Mouse (Mus musculus) retina, postnatal 7 days (tissue): ENCODE data around the gene Dclk3.

Experiments
- DNase-seq: peaks from one replicate; pipeline ENCODE4 v3.0.0-alpha.2; 2012; ENCODE audit warnings: low read depth, low spot score

Gene Dclk3

DNA sequence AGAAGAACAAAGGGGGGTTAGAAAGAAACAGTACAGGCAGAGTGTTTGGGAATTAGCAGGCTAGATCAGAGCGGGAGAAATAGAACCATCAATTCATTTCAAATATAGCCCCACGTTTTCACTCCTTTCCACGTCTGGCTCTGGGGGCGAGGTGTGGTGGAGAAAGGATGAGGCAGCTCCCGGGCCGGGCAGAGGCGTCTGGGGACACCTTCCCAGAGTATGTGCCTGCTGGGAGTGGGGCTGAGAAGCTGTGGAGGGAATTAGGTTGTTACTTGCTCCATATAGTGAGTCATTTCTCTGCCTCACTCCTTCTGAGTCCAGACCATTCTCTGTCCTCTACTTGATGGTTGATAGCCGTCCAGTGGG, 938 bp downstream of the Dclk3 start:
- DNase-seq = no peak

DNA sequence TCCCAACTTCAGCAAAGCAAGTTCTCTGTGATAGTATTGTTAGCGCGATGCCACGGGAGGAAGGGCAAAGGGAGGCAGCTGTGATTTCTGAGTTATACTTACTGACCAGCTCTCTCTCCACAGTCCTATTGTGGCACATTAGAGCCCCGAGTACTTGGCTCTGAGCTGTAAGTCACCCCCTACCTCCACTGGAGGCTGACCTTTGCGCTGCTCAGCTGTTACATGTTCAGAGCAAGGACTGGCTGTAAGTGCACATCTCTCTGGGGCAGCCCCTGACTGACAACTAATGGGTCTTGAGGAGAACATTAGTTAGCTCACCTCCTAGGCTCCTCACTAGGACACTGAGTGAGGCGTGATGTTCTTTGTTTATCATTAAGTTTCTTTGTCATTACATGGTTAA, 1.6 kb downstream of the Dclk3 start:
- DNase-seq = no peak

DNA sequence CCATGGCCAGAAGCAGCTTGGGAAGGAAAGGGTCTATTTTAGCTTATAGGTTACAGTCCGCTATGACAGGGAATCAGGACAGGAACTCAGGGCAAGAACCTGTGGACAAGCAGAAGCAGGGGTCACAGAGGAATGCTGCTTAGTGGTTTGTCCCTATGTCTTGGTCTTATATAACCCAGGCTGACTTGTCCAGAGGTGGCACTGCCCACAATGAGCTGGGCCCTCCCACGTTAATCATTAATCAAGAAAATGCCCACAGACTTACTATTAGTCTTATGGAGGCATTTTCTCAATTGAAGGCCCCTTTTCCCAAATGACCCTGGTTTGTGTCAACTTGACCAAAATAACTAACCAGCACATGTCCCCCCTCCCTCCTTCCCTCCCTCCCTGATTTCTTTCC, 2.3 kb downstream of the Dclk3 start:
- no peak for DNase-seq

DNA sequence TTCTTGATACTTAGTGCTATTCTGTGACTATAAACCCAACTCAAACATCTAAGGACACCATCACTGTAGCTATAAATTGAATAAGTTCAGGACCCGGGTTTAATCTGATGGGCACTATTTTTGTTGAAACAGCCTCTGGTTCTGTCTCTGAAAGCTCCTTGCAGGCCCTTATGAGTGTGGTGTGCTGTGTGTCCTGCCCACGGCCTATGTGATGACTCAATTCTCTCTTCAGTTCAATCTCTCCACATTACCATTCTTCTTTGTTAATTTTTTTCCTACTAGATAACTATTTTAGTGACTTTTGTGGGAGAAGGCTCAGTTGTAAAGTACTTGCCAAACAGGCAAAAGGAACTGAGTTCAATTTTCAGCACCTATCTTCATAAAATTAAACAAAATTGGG, 7.3 kb downstream of the Dclk3 start:
- DNase-seq = no peak

DNA sequence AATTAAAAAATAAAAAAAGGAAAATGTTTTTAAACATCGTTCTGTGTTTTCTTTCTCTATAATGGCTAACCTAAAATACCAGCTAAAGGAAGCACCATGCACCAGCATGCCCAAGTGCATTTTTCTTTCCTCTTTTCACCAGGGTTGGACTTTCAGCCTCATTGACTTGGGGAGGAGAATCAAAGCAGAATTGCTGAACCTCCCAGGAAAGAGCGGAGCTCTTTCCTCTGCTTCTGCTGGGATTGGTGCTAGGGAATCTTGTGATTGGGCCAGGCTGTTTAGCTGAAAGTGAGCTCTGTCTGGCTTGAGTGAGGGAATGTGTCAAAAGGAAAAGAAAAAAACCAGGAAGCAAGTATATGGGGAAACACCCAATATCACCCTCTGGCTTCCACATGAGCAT, 10.1 kb downstream of the Dclk3 start:
- DNase-seq = no peak

DNA sequence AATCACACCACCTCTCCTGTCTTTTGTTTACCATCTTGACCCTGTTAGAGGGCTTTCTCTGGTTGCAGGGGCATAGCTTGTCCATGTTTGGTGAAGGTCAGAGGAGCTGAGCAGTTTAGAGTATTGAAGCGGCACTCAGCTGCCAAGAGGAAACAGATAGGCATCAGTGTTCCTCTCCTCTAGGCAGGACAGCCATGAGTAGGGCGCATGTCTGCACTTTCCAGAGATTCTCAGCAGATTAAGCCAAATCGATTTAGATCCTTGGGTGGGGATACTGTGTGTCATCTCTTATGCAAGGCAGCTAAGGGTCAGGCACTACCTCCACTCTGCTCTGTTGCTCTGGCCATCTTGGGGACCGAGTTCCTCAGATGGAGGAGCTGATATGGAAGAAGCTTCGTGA, 11.0 kb downstream of the Dclk3 start:
- DNase-seq = no peak

DNA sequence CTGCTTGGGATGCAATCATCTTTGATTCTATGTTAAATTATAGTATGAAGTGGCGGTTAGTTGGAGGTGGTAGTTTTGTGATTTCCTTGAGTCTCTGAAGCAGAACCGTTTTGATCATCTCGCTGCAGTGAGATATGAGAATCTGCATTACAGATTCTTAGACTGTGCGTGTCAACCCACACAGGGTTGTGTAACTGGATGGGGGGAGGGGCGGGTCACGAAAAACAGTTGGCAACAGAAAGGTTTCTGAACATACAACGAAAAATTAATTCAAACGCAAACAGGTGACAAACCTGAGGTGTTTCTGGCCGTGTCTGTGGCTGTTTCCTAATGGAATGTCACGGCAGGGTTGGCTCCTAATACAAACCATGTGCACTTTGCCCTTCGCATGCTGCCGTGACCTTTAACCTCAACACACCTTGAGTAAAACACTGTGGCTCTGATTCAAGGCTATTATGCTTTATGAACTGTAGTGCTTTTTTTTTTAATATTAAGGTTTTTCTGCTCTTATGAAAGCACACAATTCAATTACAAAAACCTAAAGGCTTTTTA, 12.0 kb downstream of the Dclk3 start:
- no peak for DNase-seq

DNA sequence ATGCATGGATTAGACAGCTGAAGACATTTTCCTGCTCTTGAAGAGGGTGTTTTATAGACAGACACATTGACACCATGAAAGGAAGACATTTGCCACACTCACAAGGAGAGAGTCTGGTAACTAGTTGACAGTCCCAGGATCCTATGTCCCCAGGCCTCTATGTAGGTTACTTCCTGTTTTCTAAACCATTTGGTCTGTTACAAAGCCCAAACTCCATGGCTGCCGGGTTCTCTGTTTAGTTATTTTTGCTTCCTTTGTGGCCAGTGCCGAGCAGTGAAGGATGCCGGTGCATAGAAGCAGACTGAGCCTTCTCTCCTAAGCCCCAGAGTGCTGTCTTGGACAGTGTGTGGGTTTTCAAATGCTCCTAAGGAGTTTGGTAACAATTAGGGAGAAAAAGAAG, 15.0 kb downstream of the Dclk3 start:
- DNase-seq = no peak

DNA sequence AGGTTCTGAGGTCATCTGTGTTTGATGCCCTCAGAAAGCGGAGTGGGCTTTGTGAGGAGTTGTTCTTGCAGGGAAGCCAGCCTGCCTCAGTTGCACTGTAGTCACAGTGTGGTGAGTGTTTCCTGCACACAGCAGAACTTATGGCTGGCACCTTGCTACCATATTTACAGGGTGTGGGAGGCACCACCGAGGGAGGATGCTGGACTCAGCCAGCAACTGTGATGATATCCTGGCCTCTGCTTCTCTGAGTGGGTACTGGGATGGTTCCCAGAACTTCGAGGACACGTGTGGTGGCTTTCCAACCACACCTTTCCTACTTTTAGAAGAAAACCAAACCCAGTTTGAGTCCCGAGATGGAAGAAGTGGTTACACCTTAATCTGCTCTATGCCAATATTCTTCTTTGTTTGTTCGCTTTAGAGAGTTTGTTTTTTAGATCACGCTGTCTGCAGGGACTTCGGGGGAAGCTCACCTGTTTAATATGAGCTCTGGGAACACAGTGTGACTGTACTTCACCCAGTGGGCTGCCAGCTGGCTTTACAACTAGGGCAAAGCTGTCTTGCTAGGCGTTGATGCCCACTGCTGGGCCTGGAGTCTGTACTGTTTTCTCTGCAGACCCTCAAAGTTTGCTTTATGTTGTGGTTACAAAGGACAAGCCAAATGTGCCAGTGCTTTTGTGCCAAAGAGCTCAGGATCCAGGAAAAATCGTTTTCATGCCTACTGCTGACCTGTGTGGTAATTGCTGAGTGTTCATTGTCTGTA, 18.5 kb downstream of the Dclk3 start:
- no peak for DNase-seq

DNA sequence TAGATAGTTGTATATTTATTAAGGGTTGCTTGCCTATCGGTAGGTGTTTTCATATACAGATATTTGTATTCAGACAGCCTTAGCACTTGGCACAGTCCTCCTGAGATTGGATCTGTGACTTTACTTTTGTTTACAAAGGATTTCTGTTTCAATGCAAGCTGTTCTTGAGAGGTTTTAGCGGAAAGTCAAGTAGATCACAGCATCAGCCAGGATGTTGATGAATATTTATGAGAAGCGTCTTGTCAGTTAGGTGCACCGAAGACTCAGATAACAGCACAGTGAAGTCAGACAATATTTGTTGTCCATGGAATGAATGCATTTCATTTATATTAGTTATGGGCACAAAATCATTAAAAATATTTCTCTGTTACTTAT, 19.0 kb downstream of the Dclk3 start:
- DNase-seq = no peak

DNA sequence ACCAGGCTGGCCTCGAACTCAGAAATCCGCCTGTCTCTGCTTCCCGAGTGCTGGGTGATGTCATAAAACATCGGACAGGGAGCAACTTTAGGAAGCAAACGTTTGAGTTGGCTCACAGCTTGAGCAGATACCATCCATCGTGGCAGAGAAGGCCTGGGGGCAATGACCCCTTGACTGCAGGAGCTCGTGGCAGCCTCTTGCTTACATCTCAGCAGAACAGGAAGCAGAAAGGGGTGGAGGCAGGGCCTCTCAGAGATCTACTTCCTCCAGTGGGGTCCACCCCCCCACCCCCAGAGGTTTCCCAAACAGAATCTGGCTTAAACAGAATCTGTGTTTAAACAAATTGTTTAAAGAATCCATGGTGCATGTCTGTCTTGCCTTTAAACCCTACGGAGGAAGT, 20.6 kb downstream of the Dclk3 start:
- no peak for DNase-seq

DNA sequence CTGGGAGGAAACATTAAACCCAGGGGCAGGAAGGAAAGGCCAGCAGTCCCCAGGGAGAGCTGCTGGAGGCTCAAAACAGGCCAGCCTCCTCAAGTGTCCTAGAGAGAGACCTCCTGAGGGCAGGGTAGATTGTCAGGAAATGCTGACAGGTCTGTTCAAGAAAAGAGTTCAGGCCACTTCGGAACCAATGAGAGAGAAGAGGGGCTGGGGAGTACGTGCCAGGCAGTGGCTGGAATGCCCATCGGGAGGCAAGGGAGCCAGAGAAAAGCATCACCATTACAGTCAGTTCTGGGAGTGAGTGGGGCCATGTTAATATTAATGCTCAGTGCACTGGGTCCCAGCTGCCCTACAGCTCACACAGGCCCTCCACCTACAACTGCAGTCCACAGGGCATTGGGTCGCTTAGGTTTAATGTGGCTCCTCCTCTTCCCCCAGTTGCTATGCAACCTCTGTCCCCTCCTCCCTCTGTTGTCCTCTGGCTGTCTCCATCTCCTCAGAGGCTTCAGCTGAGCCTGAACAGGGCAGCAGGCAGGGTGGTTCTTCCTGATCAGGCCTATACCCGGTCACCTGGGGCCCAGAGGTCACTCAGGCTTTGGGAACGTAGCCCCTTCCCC, 21.4 kb downstream of the Dclk3 start:
- no peak for DNase-seq

DNA sequence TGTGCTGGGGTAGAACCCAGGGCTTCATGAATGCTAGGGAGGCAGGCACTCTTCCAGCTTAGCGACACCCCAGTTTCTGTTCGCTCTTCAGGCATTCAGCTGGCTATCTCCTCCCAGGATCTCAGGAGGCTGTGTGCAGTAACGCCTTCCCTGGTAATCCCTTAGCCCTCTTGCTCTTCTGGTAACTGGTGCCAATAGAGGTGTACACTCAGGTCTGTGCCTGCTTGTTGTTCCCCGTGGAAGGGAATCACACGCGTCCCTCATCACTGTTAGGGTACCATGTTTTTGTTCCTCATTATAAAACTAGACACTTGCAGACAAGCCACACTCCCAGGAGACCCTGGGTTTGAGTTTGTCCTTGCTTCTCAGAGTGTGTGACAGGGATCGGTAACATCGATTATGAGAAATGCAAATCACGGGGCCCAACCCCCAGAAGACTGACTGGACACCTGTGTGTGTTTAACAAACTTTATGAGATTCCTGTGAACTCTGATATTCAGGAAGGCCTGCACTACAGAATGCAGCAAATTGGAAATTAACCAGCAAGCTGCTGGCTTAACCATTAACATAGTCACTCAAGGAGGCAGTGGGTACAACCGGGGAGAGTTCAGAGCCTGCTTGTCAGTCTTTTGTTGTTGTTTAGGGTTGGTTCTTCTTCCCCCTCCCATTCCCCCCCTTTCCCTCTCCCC, 22.7 kb downstream of the Dclk3 start:
- no peak for DNase-seq

DNA sequence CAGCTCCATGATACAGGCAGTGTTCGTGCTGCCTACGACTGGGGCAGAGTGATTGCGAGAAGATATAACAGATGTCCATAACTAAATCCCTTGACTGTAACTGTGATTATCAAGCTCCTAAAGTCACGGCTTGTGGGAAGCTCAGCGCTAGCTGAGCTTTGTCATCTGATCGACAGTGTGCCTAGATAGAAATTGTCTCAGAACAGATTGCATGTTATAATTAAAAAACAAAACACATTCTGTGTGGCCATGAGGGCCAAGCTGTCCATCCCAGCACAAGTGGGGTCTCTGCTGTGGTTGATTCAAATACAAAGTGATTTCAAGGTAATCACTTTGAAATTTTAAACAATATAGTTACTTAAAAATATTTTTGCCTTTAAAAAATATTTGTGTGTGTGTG, 26.8 kb downstream of the Dclk3 start:
- no peak for DNase-seq

DNA sequence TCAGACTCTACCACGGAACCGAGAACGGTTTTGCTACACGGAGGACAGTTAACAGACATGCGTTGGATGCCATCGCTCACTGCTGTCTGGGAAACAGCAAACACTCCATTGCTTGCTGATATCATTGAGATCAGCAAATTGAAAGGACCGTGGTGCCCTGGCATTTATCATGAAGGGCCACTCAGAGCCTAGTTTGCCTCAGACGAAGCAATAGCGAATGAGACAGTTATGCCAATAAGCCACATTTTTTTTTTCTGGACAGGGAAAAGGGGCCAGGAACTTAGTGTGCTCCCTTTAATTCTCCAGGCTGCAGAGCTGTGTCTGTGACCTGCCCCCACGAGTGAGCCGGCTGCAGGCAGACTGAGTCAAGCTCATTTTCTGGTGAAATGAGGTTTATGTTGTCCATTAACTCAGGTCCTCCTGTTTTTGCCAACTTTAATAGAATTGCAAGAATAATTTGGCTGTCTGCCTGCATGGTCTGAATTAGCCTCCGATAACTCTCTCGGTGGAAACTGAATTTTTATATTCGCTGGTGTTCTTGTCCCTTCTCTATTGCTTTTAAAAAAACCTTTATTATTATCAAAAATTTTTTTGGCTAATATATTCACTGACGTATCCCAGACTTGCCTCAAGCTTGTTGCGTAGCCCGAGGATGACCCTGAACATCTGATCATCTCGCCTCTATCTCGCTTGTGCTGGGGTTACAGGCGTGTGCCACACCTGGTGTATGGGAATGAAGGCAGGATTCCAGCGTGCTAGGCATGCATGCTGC, 35.0 kb downstream of the Dclk3 start:
- DNase-seq = no peak

DNA sequence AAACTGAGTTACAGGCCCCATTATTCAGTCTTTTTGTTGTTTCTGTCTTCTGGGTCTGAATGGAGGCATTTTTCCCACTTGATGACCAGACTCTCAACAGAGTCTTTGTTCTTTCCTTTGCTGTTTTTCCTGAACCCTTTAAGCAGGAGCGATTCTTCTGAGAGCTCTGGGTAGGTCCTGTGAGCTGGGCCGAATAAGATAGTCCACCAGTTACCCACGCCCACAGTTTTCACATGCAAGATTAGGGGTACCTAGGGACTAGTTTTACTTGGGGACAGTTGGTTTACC, 35.5 kb downstream of the Dclk3 start:
- DNase-seq = no peak

DNA sequence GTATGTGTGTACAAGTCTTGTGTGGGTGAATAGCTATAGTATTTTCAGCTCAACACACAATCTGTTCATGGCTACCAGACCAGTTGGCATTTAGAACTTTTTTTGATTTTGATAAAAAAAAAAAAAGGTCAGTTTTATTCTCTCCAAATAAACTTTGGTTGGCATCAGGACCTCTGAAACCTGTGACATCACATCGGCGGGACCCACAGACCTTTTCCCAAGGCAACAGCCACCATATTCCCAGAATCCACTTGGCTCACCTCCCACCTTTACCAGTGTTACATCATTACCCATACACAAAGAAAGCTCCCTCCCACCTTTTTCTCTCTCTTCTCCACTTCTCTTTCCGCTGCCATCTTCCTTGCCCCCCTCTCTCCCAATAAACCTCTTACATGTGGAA, 36.4 kb downstream of the Dclk3 start:
- no peak for DNase-seq

DNA sequence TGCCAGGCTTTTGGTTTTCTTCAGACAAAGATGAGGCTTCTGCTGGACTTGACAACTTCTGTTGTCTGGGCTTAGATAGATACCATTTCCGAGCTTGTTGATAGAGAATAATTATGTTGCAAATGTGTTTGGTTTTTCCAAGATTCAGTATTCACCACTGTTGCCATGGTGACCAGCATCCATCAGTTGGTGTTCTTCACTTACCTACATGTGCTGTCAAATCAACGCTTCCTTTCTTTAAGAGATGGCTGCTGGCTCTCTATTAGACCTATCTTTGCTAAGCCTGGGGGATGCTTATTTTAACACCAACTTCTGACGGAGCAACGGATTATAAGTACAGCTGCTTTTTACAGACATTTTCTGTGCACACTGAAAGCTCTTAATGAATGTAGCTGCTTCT, 37.1 kb downstream of the Dclk3 start:
- DNase-seq = no peak

DNA sequence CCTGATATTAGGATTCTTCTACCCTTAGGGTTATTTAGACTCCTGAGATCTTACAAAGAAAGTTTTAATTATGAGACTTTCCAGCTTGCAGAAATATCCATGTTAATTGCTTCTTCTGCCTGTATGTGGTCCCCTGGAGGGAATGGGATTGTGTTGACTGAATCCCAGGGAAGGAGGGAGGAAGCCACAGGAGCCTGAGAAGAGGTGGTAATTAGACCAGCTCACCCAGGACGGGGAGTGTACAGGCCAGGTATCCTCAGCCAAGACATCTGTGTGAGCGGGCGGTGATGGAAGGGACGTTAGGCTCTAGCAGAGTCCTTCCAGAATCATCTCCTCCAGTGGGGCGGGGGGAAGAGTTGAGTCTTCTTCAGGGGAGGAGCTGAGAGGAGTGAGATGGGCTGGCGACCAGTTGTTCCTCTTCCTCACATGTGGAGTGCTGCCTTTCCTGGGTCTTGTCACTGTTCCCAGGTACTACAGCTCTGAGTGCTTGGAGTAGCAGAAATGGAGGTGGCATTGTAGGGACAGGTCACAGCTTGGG, 37.7 kb downstream of the Dclk3 start:
- no peak for DNase-seq

DNA sequence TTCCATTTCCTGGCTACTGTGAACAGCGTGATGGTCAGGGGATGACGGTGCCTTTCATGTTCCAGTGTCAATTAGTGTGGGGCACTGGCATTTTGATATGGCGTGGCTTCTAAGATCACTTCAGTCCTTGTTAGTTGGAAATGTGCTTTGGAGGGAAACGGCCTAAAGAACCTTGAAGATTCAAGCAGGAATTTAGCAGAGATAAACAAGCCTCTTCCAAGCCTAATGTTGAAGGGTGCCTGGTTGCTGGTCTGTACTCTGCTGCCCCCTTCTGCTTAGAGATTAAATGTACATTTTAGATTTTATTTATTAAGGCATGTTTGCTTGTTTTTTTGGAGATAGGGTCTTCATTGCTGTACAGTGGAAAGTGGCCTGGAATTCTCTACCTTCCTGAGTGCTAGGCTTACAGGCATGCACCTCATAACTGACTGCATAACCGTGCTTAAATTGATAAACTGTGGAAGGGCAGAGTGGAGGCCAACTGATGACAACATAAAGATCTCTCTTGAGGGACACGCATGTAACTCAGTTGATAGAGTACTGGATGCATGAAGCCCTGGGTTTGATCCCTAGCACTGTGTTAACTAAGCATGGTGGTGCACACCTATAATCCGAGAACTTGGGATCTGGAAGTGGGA, 40.1 kb downstream of the Dclk3 start:
- DNase-seq = peak; percentile 24

DNA sequence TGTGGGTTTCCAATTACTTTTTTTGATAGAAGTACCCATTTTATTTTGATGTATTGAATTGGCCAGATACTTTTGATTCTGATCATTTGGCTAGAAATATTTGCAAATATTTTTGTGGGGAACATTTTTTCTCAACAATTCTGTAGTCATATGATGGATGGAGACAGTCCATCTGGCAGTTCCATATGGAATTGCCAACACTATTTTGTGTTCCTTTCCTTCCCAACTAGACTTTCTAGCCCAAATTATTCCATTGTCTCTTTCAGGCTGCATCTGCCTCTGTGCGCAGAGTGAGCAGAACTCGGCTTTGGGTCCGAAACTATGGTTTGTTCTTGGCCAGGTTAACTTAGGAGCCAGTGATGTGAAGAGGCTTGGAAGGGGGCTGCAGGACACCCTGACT, 42.1 kb downstream of the Dclk3 start:
- no peak for DNase-seq
